Mouse (Mus musculus) embryonic fibroblast, embryonic 13.5 days (primary cell): ENCODE measurements around the gene Pdik1l. TPM values are rescaled to one million over a fixed set of nuclear protein-coding genes. Genes with fewer than 3 reads are reported as not detected.
A peak's percentile ranks its signal among the peaks of the same experiment; 100 is the strongest.

ENCODE experiments used
- H3K27ac ChIP-seq: 2 replicates; pipeline ENCODE4 v1.5.1; 2012; ENCODE audit warnings: low read length, control low read depth, inconsistent platforms; ENCODE audit not compliant: insufficient read depth
- H3K4me1 ChIP-seq: 2 replicates; pipeline ENCODE4 v1.6.1; 2011; ENCODE audit warnings: low read length; ENCODE audit not compliant: control insufficient read depth, insufficient read depth
- H3K4me3 ChIP-seq: 2 replicates; pipeline ENCODE4 v1.5.1; 2011; ENCODE audit warnings: mild to moderate bottlenecking, control low read depth, low read length; ENCODE audit not compliant: insufficient read depth
- CTCF ChIP-seq: IDR thresholded peaks from 2 replicates; pipeline ENCODE4 v1.5.1; 2011; ENCODE audit warnings: mild to moderate bottlenecking, control low read depth, low read length, moderate library complexity, borderline replicate concordance; ENCODE audit not compliant: insufficient read depth
- POLR2A ChIP-seq: IDR thresholded peaks from 2 replicates; pipeline ENCODE4 v1.6.1; 2011; ENCODE audit warnings: low read depth, mild to moderate bottlenecking, control low read depth, low read length, moderate library complexity
- polyA plus RNA-seq: library from polyadenylated mRNA; stranded (reverse); fragments of >200 nt; gene quantifications from 2 replicates; pipeline ENCODE4 v1.2.4, GENCODE M21; 2011; ENCODE audit warnings: low read depth; ENCODE audit not compliant: missing spikeins, insufficient read length

Gene Pdik1l
- polyA plus RNA-seq, 1 experiment, result 10.3 TPM

GRCm38 (mm10) chr4:134252911-134253721, 34.6 kb downstream of the Pdik1l start:
- no peaks in the 10 kb centered on the region; the same call in 1 of the 2 replicates for H3K4me1 ChIP-seq
- H3K27ac ChIP-seq, result no peak overlapping the region
- no peak for TF ChIP-seq CTCF
- no peak for TF ChIP-seq POLR2A
- no peak overlapping the region for H3K4me3 ChIP-seq

- no peak overlapping the region for H3K4me3 ChIP-seq
- no peaks in the 10 kb centered on the region; the same call in 1 of the 2 replicates for H3K4me1 ChIP-seq
- no peak overlapping the region for H3K27ac ChIP-seq
- no peak for TF ChIP-seq POLR2A
- no peak for TF ChIP-seq CTCF
Observed at GRCm38 (mm10) chr4:134252131-134252910, 35.4 kb downstream of the Pdik1l start.

- no peak for TF ChIP-seq CTCF
- TF ChIP-seq POLR2A, result no peak
- H3K4me1 ChIP-seq, result no peaks in the 10 kb centered on the region; the same call in 1 of the 2 replicates
- H3K4me3 ChIP-seq, result peak overlapping the region; percentile 23
- no peak overlapping the region for H3K27ac ChIP-seq
Observed at GRCm38 (mm10) chr4:134251241-134252130, 36.2 kb downstream of the Pdik1l start.

- Histone ChIP-seq H3K4me1 (no peaks in the 10 kb centered on the region; the same call in 1 of the 2 replicates), H3K27ac (no peak overlapping the region), H3K4me3 (peak overlapping the region; percentile 23)
- TF ChIP-seq CTCF (no peak), POLR2A (no peak)
Observed at GRCm38 (mm10) chr4:134250930-134251240, 36.8 kb downstream of the Pdik1l start.

GRCm38 (mm10) chr4:134250116-134250929, 37.4 kb downstream of the Pdik1l start:
- H3K27ac ChIP-seq, result no peak overlapping the region
- H3K4me3 ChIP-seq, result no peak overlapping the region; the same call in 1 of the 2 replicates
- TF ChIP-seq CTCF (no peak), POLR2A (no peak)
- no peaks in the 10 kb centered on the region; the same call in 1 of the 2 replicates for H3K4me1 ChIP-seq

GRCm38 (mm10) chr4:134249651-134250050, 38.0 kb downstream of the Pdik1l start:
- no peaks in the 10 kb centered on the region; the same call in 1 of the 2 replicates for H3K4me1 ChIP-seq
- TF ChIP-seq CTCF (peak; percentile 74), POLR2A (no peak)
- H3K4me3 ChIP-seq, result peak overlapping the region; percentile 23
- no peak overlapping the region for H3K27ac ChIP-seq

- Histone ChIP-seq H3K27ac (no peak within 1 kb of the TSS), H3K4me3 (peak within 1 kb of the TSS; percentile 14; the same call in 1 of the 2 replicates), H3K4me1 (no peaks in the 10 kb centered on the region; the same call in 1 of the 2 replicates)
- no peak for TF ChIP-seq CTCF
- no peak for TF ChIP-seq POLR2A
Observed at GRCm38 (mm10) chr4:134246719-134247258, 40.9 kb downstream of the Pdik1l start, which contains the start of gene Gm30191. TSS of gene Gm30191 (plus strand) at chr4:134246935.

GRCm38 (mm10) chr4:134246256-134246655, 41.4 kb downstream of the Pdik1l start:
- H3K27ac ChIP-seq, result no peak overlapping the region
- no peaks in the 10 kb centered on the region; the same call in 1 of the 2 replicates for H3K4me1 ChIP-seq
- H3K4me3 ChIP-seq, result no peak overlapping the region
- TF ChIP-seq POLR2A, result no peak
- no peak for TF ChIP-seq CTCF
